Mouse (Mus musculus) limb, embryonic 14.5 days (tissue): ENCODE measurements around the gene Gins3. TPM values are rescaled to one million over a fixed set of nuclear protein-coding genes. Genes with fewer than 3 reads are reported as not detected.

ENCODE experiments used
- ATAC-seq: fragments of 200-750 bp; cut with Nextera tagmentation; 2 replicates; pipeline ENCODE4 v1.8.0; 2017; ENCODE audit warnings: low read depth, moderate number of reproducible peaks, moderate TSS enrichment; ENCODE audit not compliant: low FRiP score
- DNase-seq: peaks from one replicate; pipeline ENCODE4 v3.0.0-alpha.2; 2015; ENCODE audit warnings: low spot score
- H3K27ac ChIP-seq: fragments of 300-500 bp; sonication (generic); replicated peaks from 2 replicates; pipeline ENCODE4 v1.5.1; 2014; ENCODE audit warnings: low read depth, mild to moderate bottlenecking, low read length, moderate library complexity, mixed read lengths
- H3K27me3 ChIP-seq: fragments of 300-500 bp; sonication (generic); 2 replicates; pipeline ENCODE4 v1.6.1; 2014; ENCODE audit warnings: low read length, mixed read lengths; ENCODE audit not compliant: control insufficient read depth, insufficient read depth
- H3K36me3 ChIP-seq: fragments of 300-500 bp; sonication (generic); 2 replicates; pipeline ENCODE4 v1.6.1; 2014; ENCODE audit warnings: mild to moderate bottlenecking, low read length, moderate library complexity, mixed read lengths; ENCODE audit not compliant: control insufficient read depth, insufficient read depth
- H3K4me1 ChIP-seq: fragments of 300-500 bp; sonication (generic); 2 replicates; pipeline ENCODE4 v1.6.1; 2014; ENCODE audit warnings: antibody characterized with exemption, low read length, mixed read lengths; ENCODE audit not compliant: control insufficient read depth, insufficient read depth
- H3K4me2 ChIP-seq: fragments of 300-500 bp; sonication (generic); replicated peaks from 2 replicates; pipeline ENCODE4 v1.6.1; 2014; ENCODE audit warnings: low read depth, mild to moderate bottlenecking, low read length, moderate library complexity; ENCODE audit not compliant: severe bottlenecking
- H3K4me3 ChIP-seq: fragments of 300-500 bp; sonication (generic); replicated peaks from 2 replicates; pipeline ENCODE4 v1.5.1; 2014; ENCODE audit warnings: low read length
- H3K9ac ChIP-seq: fragments of 300-500 bp; sonication (generic); 2 replicates; pipeline ENCODE4 v1.6.1; 2014; ENCODE audit warnings: mild to moderate bottlenecking, low read depth, low read length, moderate library complexity; ENCODE audit not compliant: severe bottlenecking
- H3K9me3 ChIP-seq: fragments of 300-500 bp; sonication (generic); 2 replicates; pipeline ENCODE4 v1.6.1; 2016; ENCODE audit warnings: low read length; ENCODE audit not compliant: control insufficient read depth
- POLR2A ChIP-seq: fragments of 200-500 bp; IDR thresholded peaks from 2 replicates; pipeline ENCODE4 v1.8.0; 2012; ENCODE audit warnings: inconsistent platforms, mild to moderate bottlenecking, moderate library complexity, borderline replicate concordance; ENCODE audit not compliant: insufficient read depth, insufficient read length; ENCODE audit errors: extremely low read depth
- WGBS: fragments of 180-500 bp; shearing (Covaris S2); extraction: QIAGEN DNeasy Blood & Tissue Kit; methylation state at CpG from one replicate; pipeline ENCODE4 v1.1.7; 2014; 5-methylcytosine and 5-hydroxymethylcytosine counted together
- polyA plus RNA-seq, 2 experiments: library from polyadenylated mRNA; depleted of rRNA in 1 of 2; stranded (reverse) in 1 of 2; unstranded in 1 of 2; fragments of >200 nt; fragmentation: Nextera tagmentation in 1 of 2; extraction: Ambion mirVana in 1 of 2; gene quantifications; 2 replicates each; pipeline versions ENCODE4 v1.2.1 to v1.2.3; 2012 to 2014

Gene Gins3
- polyA plus RNA-seq, 2 experiments = 11.1 to 21.7 TPM

- H3K9ac ChIP-seq = no peak overlapping the region
- WGBS = 75% methylated on average over 2 of the region's 2 CpGs
- no peaks in the 10 kb centered on the region for H3K4me1 ChIP-seq
- no peak for DNase-seq
- H3K4me3 ChIP-seq = no peak overlapping the region
- H3K27me3 ChIP-seq = no peaks in the 10 kb centered on the region
- no peaks in the 10 kb centered on the region for H3K36me3 ChIP-seq
- no peak for ATAC-seq
- no peak overlapping the region for H3K4me2 ChIP-seq
- no peak overlapping the region for H3K27ac ChIP-seq
- no peaks in the 10 kb centered on the region for H3K9me3 ChIP-seq
- no peak for TF ChIP-seq POLR2A
These were observed 8.4 kb upstream of the Gins3 start for GRCm38 (mm10) chr8:95624833-95625232.

GRCm38 (mm10) chr8:95632840-95633239 lies 413 bp upstream of the Gins3 start:
- no peak overlapping the region for H3K9ac ChIP-seq
- H3K36me3 ChIP-seq = no peaks in the 10 kb centered on the region
- peak overlapping the region; percentile 68; the same call in 1 of the 2 replicates for H3K4me2 ChIP-seq
- 77% methylated on average over 6 of the region's 6 CpGs for WGBS
- DNase-seq = no peak
- H3K4me1 ChIP-seq = peaks cover 4% of the 10 kb centered on the region
- no peak overlapping the region for H3K27ac ChIP-seq
- H3K4me3 ChIP-seq = peak overlapping the region; percentile 79
- H3K9me3 ChIP-seq = no peaks in the 10 kb centered on the region
- no peaks in the 10 kb centered on the region for H3K27me3 ChIP-seq
- TF ChIP-seq POLR2A = no peak
- ATAC-seq = no peak

- 4% methylated on average over 6 of the region's 6 CpGs for WGBS
- Histone ChIP-seq H3K36me3 (no peaks in the 10 kb centered on the region), H3K27me3 (no peaks in the 10 kb centered on the region), H3K4me3 (peak overlapping the region; percentile 79), H3K4me2 (peak overlapping the region; percentile 68), H3K9me3 (no peaks in the 10 kb centered on the region), H3K4me1 (peaks cover 4% of the 10 kb centered on the region), H3K27ac (no peak overlapping the region), H3K9ac (peak overlapping the region; percentile 63)
- TF ChIP-seq POLR2A = no peak
- no peak for DNase-seq
- ATAC-seq = no peak
These were observed 749 bp downstream of the Gins3 start for GRCm38 (mm10) chr8:95634063-95634340.

GRCm38 (mm10) chr8:95644942-95645341 lies 11.7 kb downstream of the Gins3 start:
- Histone ChIP-seq H3K27me3 (no peaks in the 10 kb centered on the region), H3K9ac (no peak overlapping the region), H3K4me2 (no peak overlapping the region), H3K4me1 (no peaks in the 10 kb centered on the region), H3K27ac (no peak overlapping the region), H3K9me3 (no peaks in the 10 kb centered on the region), H3K4me3 (no peak overlapping the region), H3K36me3 (peaks cover 16% of the 10 kb centered on the region)
- ATAC-seq (no peak), DNase-seq (no peak)
- TF ChIP-seq POLR2A = no peak
- 86% methylated on average over 2 of the region's 2 CpGs for WGBS

GRCm38 (mm10) chr8:95648251-95648650 lies 15.0 kb downstream of the Gins3 start:
- 73% methylated on average over 3 of the region's 3 CpGs for WGBS
- TF ChIP-seq POLR2A = no peak
- Histone ChIP-seq H3K9me3 (no peaks in the 10 kb centered on the region), H3K27me3 (no peaks in the 10 kb centered on the region), H3K4me3 (no peak overlapping the region), H3K36me3 (peaks cover 6% of the 10 kb centered on the region), H3K4me2 (no peak overlapping the region), H3K27ac (no peak overlapping the region), H3K4me1 (no peaks in the 10 kb centered on the region), H3K9ac (no peak overlapping the region)
- no peak for DNase-seq
- ATAC-seq = no peak

GRCm38 (mm10) chr8:95653351-95653750 lies 20.1 kb downstream of the Gins3 start:
- no peaks in the 10 kb centered on the region for H3K36me3 ChIP-seq
- no peak for TF ChIP-seq POLR2A
- H3K4me2 ChIP-seq = no peak overlapping the region
- no peak for ATAC-seq
- H3K4me1 ChIP-seq = no peaks in the 10 kb centered on the region
- H3K27ac ChIP-seq = no peak overlapping the region
- no peak for DNase-seq
- H3K27me3 ChIP-seq = no peaks in the 10 kb centered on the region
- H3K9ac ChIP-seq = no peak overlapping the region
- no peaks in the 10 kb centered on the region for H3K9me3 ChIP-seq
- 75% methylated on average over 5 of the region's 5 CpGs for WGBS
- H3K4me3 ChIP-seq = no peak overlapping the region
